Mouse (Mus musculus): ENCODE results near the gene Gm10058. TPM values are rescaled to one million over a fixed set of nuclear protein-coding genes. Genes with fewer than 3 reads are reported as not detected.
"Not testable (repeated sequence)": the region's sequence is repeated elsewhere in the genome, so short reads cannot be mapped to it uniquely, and the experiment has no call there.

The Gm10058 gene
- not detected in 2 replicates for polyA plus RNA-seq (2015; fragmentation: Nextera tagmentation; extraction: Ambion mirVana)

- H3K9me3 ChIP-seq; H3K36me3 ChIP-seq; H3K27me3 ChIP-seq; H3K9ac ChIP-seq; H3K4me1 ChIP-seq; H3K4me2 ChIP-seq (replicated peaks); ATAC-seq (ENCODE audit: low FRiP score, low read depth); H3K4me3 ChIP-seq; H3K27ac ChIP-seq: not testable (repeated sequence)
- whole genome bisulfite sequencing: no CpG with 5 or more reads among the region's 5 CpGs
These were observed at the start of gene Gm10058 for GRCm38 (mm10) chrX:27946785-27947184. Gene Gm10058, minus strand, starts transcription at chrX:27946885.
